Mouse (Mus musculus) neural tube, embryonic 11.5 days (tissue): ENCODE measurements at regions not wholly inside any gene's neighbourhood (a gene's known extent, or its start where the extent isn't known, plus 50 kb on each side); places are given as distances from the start of the nearest gene placed in this dataset.

ENCODE experiments used
- ATAC-seq: fragments of 200-750 bp; cut with Nextera tagmentation; 2 replicates; pipeline ENCODE4 v1.8.0; 2017; ENCODE audit warnings: moderate number of reproducible peaks, mild to moderate bottlenecking, moderate TSS enrichment, moderate library complexity; ENCODE audit not compliant: insufficient read depth, low FRiP score, low TSS enrichment
- DNase-seq: peaks from one replicate; pipeline ENCODE4 v3.0.0-alpha.2; 2015; ENCODE audit warnings: low spot score
- H3K27ac ChIP-seq: fragments of 300-500 bp; sonication (generic); 2 replicates; pipeline ENCODE4 v1.5.1; 2014; ENCODE audit warnings: low read depth, mild to moderate bottlenecking, low read length
- H3K27me3 ChIP-seq: fragments of 300-500 bp; sonication (generic); 2 replicates; pipeline ENCODE4 v1.6.1; 2014; ENCODE audit warnings: mild to moderate bottlenecking, low read length, mixed read lengths; ENCODE audit not compliant: control insufficient read depth, insufficient read depth
- H3K36me3 ChIP-seq: fragments of 300-500 bp; sonication (generic); 2 replicates; pipeline ENCODE4 v1.6.1; 2014; ENCODE audit warnings: mild to moderate bottlenecking, low read length, moderate library complexity, mixed read lengths; ENCODE audit not compliant: control insufficient read depth, insufficient read depth
- H3K4me1 ChIP-seq: fragments of 300-500 bp; sonication (generic); 2 replicates; pipeline ENCODE4 v1.6.1; 2014; ENCODE audit warnings: low read length, mixed read lengths; ENCODE audit not compliant: control insufficient read depth, insufficient read depth
- H3K4me2 ChIP-seq: fragments of 300-500 bp; sonication (generic); 2 replicates; pipeline ENCODE4 v1.6.1; 2014; ENCODE audit warnings: low read depth, mild to moderate bottlenecking, moderate library complexity
- H3K4me3 ChIP-seq: fragments of 300-500 bp; sonication (generic); 2 replicates; pipeline ENCODE4 v1.5.1; 2014; ENCODE audit warnings: low read depth, low read length
- H3K9ac ChIP-seq: fragments of 300-500 bp; sonication (generic); 2 replicates; pipeline ENCODE4 v1.6.1; 2014; ENCODE audit warnings: mild to moderate bottlenecking, low read length
- H3K9me3 ChIP-seq: fragments of 300-500 bp; sonication (generic); 2 replicates; pipeline ENCODE4 v1.6.1; 2016; ENCODE audit warnings: low read length; ENCODE audit not compliant: control insufficient read depth
- WGBS: fragments of 180-500 bp; shearing (Covaris S2); extraction: QIAGEN DNeasy Blood & Tissue Kit; methylation state at CpG from one replicate; pipeline ENCODE4 v1.1.7; 2014; 5-methylcytosine and 5-hydroxymethylcytosine counted together

DNA sequence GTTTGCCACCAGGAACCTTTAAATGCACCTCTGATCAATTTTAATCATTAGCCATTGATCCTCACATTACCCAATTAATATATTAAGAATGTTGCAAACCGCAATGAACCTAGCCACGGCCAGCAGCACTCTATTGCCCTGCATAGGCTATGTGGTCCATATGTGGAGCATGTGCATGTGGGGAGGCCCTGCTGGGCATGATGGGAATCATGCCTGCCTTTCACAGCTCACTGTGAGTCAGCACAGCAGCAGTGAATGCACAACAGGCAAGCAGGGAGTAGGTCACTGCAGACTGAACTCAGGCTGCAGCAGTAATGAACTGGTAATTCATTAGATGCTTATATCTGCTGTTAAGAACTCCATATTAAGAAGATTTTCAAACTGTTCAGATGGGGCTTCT lies 119.5 kb upstream of the Nrp1 start:
- Histone ChIP-seq H3K4me1 (no peaks in the 10 kb centered on the region), H3K27ac (no peak overlapping the region), H3K9me3 (no peaks in the 10 kb centered on the region), H3K9ac (no peak overlapping the region), H3K4me3 (no peak overlapping the region), H3K27me3 (no peaks in the 10 kb centered on the region), H3K36me3 (no peaks in the 10 kb centered on the region), H3K4me2 (no peak overlapping the region)
- DNase-seq (no peak), ATAC-seq (no peak)
- 81% methylated on average over 2 of the region's 2 CpGs for WGBS

DNA sequence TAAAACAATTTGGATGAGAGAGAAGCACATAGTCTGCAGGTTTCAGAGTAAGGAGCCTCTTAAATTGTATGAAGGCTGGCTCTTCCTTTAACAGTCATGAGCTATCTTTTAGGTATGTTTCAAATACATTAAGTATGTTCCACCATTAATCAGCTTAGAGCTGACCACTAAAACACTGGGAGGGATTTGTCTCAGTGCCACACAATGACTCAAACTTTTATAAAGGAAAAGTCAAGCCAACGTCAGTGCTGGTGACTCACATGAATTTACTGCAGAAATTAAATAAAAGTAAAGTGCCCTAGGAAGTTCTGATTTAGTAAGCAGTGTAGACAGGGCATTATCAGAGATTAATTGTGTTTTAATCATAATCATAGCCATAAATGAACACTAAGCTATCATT lies 118.6 kb upstream of the Nrp1 start:
- no peak overlapping the region for H3K27ac ChIP-seq
- no peaks in the 10 kb centered on the region for H3K36me3 ChIP-seq
- WGBS, result 77% methylated on average over 1 of the region's 1 CpGs
- no peak overlapping the region for H3K4me2 ChIP-seq
- no peaks in the 10 kb centered on the region for H3K27me3 ChIP-seq
- no peaks in the 10 kb centered on the region for H3K4me1 ChIP-seq
- H3K4me3 ChIP-seq, result no peak overlapping the region
- H3K9ac ChIP-seq, result no peak overlapping the region
- no peaks in the 10 kb centered on the region for H3K9me3 ChIP-seq
- ATAC-seq (no peak), DNase-seq (no peak)

DNA sequence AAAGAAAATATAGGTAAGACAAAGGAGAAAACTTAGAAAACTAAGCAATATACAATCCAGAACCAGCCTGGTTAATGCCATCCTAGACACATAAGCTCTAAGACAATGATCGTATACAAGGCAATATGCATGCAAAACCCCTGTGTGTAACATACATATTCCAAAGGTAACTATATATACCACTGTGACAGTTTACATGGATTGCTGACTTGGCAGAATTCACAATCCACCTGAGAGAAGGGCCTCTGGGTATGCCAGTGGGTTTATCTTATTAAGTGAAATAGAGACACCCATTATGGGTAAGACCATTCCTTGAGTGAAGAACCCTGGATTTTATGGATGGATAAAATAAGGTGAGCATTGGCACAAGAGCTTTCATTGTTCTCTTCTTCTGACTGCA lies 117.2 kb upstream of the Nrp1 start:
- 95% methylated on average over 1 of the region's 1 CpGs for WGBS
- Histone ChIP-seq H3K4me2 (no peak overlapping the region), H3K27me3 (no peaks in the 10 kb centered on the region), H3K9me3 (no peaks in the 10 kb centered on the region), H3K36me3 (no peaks in the 10 kb centered on the region), H3K9ac (no peak overlapping the region), H3K27ac (no peak overlapping the region), H3K4me3 (no peak overlapping the region), H3K4me1 (no peaks in the 10 kb centered on the region)
- no peak for ATAC-seq
- DNase-seq, result no peak

DNA sequence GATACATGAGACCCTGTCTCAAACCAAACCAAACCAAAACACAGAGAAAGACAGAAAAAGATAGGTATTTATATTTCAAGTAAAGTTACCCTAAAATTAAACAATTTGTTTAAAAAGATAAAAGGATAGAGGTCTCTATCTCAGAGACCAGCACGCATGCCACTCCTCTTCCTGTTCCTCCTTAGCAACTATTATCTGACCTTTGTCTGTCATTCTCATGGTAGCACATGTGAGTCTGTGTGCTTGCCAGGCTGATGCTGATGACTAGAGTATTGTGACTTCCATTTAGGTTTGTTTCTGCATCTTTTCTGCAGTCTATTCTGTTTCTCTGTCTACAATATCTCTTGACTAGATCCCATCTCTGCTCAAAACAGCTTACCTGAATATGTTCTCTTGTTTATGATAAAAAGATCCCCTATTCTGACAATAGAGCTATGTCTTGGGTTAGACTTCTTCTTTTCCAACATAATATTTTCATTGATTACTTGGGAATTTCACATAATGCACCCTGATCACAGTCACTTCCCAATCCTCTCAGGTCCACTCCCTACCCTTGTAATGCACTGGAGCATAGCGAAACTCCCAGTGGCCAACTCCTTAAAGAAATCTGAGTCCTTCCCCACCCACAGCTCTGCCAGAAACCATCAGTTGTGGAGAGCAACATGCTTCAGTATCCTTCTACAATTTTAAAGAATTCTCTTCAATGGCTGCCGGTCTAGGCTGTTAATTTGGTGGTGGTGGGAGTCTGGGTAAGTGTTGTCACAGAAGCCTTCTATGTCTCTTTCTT lies 115.7 kb upstream of the Nrp1 start:
- no peak overlapping the region for H3K9ac ChIP-seq
- 96% methylated on average over 3 of the region's 3 CpGs for WGBS
- H3K27me3 ChIP-seq, result no peaks in the 10 kb centered on the region
- H3K4me2 ChIP-seq, result no peak overlapping the region
- ATAC-seq (no peak), DNase-seq (no peak)
- no peaks in the 10 kb centered on the region for H3K4me1 ChIP-seq
- no peaks in the 10 kb centered on the region for H3K9me3 ChIP-seq
- no peak overlapping the region for H3K27ac ChIP-seq
- H3K36me3 ChIP-seq, result no peaks in the 10 kb centered on the region
- no peak overlapping the region for H3K4me3 ChIP-seq

DNA sequence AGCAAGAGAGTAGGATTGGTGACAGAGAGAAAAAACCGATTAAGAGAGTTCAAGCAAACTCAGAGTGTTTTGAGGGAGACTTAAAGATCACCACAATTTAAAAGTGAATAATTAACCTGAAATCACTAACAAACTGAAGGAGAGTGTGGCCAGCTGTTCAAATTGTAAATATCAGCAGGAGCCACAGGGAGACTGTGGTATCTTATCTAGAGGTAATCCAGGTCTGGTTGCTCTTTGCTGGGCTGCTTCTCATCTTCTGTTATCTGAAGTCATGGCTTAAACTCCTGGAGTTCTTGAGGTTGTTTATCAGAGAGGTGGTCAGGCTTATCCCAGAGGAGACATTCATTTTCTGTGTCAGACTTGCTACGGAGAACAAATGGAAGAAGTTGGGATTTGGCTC lies 106.7 kb upstream of the Nrp1 start:
- Histone ChIP-seq H3K9me3 (no peaks in the 10 kb centered on the region), H3K4me2 (no peak overlapping the region), H3K36me3 (no peaks in the 10 kb centered on the region), H3K4me3 (no peak overlapping the region), H3K9ac (no peak overlapping the region), H3K27me3 (no peaks in the 10 kb centered on the region), H3K27ac (no peak overlapping the region), H3K4me1 (no peaks in the 10 kb centered on the region)
- ATAC-seq (no peak), DNase-seq (no peak)
- WGBS, result 64% methylated on average over 2 of the region's 2 CpGs

DNA sequence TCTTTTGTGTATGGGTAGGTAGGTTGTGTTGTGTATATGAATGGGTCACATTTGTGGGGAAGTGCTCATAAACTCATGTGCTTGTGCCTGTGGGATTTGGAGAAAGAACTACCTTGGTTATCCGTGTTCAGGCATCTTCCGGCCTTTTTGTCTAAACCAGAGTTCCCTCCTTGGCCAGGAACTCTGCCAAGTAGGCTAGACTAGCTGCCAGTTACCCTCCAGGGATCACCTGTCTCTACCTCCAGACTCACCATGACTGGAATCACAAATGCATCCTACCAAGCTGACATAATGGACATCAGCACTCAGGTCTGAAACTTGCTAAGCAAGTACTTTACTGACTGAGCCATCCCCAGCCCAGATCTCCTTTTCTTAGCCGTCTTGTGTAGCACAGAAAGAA lies 97.6 kb upstream of the Nrp1 start:
- no peak overlapping the region for H3K4me3 ChIP-seq
- no peak for DNase-seq
- 89% methylated on average over 3 of the region's 3 CpGs for WGBS
- no peak for ATAC-seq
- H3K4me1 ChIP-seq, result peaks cover 6% of the 10 kb centered on the region; the same call in 1 of the 2 replicates
- H3K4me2 ChIP-seq, result no peak overlapping the region
- H3K9me3 ChIP-seq, result no peaks in the 10 kb centered on the region
- no peak overlapping the region for H3K9ac ChIP-seq
- no peak overlapping the region for H3K27ac ChIP-seq
- no peaks in the 10 kb centered on the region for H3K36me3 ChIP-seq
- H3K27me3 ChIP-seq, result no peaks in the 10 kb centered on the region

DNA sequence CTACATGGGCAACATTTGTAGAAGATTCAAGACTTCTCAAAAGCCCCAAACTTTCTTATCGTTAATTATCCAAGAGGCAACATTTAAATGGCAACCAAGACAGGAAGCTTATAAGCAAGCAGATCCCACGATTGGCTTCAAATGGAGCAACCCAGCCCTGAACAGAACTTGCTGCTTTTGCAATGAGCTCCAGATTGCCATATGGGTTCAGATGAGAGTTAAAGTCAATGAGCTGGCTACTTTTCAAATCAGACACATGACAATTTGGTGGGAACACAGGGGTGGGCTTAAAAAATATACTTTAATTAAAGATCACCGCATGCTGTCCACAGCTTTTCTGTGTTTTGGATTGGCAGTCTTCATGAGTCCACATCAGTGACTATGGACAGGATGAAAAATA lies 97.0 kb upstream of the Nrp1 start:
- WGBS, result 92% methylated on average over 3 of the region's 3 CpGs
- Histone ChIP-seq H3K4me3 (no peak overlapping the region), H3K9me3 (no peaks in the 10 kb centered on the region), H3K4me1 (peaks cover 6% of the 10 kb centered on the region; the same call in 1 of the 2 replicates), H3K4me2 (no peak overlapping the region), H3K36me3 (no peaks in the 10 kb centered on the region), H3K27ac (no peak overlapping the region), H3K27me3 (no peaks in the 10 kb centered on the region), H3K9ac (no peak overlapping the region)
- ATAC-seq (no peak), DNase-seq (no peak)

DNA sequence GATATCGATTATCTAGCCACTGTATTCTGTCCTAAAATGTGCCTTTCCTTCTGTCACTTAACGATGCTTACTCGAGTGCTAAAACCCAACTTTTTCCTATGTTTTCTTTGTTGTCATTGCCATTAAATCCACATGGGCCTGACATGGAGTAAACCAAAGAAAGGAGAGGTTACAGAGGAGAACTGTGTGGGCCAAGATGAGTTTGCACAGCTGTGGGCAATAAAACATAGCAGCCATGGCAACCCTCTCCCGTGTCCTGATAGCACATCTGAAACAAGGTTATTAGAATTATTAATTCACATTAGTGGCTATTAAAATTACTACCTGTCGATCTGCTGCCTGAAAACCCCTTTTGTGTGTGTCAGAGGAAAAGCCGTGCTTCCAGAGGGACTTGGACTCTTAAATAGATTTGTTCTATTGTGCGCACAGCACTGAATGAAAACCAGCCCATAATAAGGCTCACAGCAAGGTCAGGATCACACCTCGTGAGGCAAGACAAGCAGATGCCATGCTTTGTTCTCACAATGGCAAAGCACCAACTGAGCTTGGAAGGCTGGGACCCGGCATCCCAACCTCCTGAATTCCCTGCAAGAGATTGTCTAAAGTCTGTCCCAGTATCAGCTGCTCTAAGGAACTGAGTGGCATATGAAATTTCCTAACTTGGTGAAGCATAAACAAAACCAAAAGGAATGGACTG lies 95.0 kb upstream of the Nrp1 start:
- ATAC-seq, result peak; percentile 79
- H3K27me3 ChIP-seq, result no peaks in the 10 kb centered on the region
- H3K4me2 ChIP-seq, result no peak overlapping the region
- H3K27ac ChIP-seq, result peak overlapping the region; percentile 34; the same call in 1 of the 2 replicates
- no peaks in the 10 kb centered on the region for H3K9me3 ChIP-seq
- no peak overlapping the region; the same call in 1 of the 2 replicates for H3K9ac ChIP-seq
- WGBS, result 23% methylated on average over 9 of the region's 9 CpGs
- DNase-seq, result peak; percentile 21
- no peak overlapping the region for H3K4me3 ChIP-seq
- no peaks in the 10 kb centered on the region for H3K36me3 ChIP-seq
- H3K4me1 ChIP-seq, result peaks cover 6% of the 10 kb centered on the region; the same call in 1 of the 2 replicates

DNA sequence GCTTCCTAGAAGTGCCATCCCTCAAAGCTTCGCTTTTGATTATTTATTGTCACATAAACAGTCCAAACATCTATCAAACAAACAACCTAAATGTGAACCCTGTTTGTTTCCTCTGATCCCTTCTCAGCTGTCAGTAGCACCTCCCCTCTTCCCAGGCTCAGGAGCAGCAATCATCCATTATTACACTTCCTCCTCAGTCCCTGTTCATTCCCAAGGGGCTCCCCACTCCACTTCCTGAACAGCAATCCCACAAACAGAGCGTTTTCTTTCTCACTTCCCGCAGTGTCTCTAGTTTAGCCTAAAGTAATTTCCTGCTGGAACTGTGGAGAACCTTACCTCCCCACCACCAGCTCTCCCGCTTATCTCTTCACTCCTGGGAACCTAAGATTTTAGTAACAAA lies 91.1 kb upstream of the Nrp1 start:
- H3K27ac ChIP-seq, result no peak overlapping the region
- no peak overlapping the region for H3K4me3 ChIP-seq
- H3K9me3 ChIP-seq, result no peaks in the 10 kb centered on the region
- no peak for DNase-seq
- no peak for ATAC-seq
- H3K4me1 ChIP-seq, result peaks cover 6% of the 10 kb centered on the region; the same call in 1 of the 2 replicates
- no peak overlapping the region for H3K4me2 ChIP-seq
- H3K9ac ChIP-seq, result no peak overlapping the region
- WGBS, result 44% methylated on average over 4 of the region's 4 CpGs
- H3K27me3 ChIP-seq, result no peaks in the 10 kb centered on the region
- no peaks in the 10 kb centered on the region for H3K36me3 ChIP-seq
